Mouse (Mus musculus): ENCODE measurements at regions not wholly inside any gene's neighbourhood (a gene's known extent, or its start where the extent isn't known, plus 50 kb on each side); places are given as distances from the start of the nearest gene placed in this dataset.

DNA sequence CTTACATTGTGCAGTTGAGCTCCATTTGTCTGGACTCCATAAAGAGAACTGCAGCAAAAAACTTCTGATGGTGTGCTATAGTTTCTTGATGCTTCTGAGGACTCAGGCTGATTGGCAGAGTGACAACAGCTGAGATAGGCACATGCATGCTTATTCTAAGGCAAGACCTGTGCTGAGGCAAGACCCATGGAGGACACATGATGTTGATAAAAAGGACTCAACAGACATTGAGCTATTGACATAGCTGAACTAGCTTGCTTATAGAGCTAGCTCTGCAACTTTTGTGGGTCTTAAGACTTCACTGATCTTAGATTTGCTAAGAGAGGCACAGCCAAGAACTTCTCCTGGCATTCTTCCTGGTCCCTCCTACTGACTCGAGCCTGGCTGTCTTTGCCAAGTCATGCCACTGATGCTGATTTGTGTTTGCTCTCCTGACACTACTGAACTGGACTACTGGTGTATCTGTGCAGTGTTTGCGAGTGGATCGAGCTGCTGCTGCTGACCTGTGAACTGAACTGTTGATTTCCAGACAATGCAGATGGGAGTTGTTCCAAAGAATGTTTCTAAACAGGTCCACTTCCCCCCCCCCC lies 64.1 kb downstream of the Zxdb start:
- no peak for TF ChIP-seq CTCF (IDR thresholded peaks at IDR 0.05; ENCODE audit: low read depth)
- no peak for TF ChIP-seq EP300 (IDR thresholded peaks at IDR 0.05; ENCODE audit: low read depth)
